Mouse (Mus musculus) lung, postnatal 0 days (tissue): Measurements from ENCODE around the gene Prdx1. TPM values are rescaled to one million over a fixed set of nuclear protein-coding genes. Genes with fewer than 3 reads are reported as not detected.

ENCODE experiments used
- ATAC-seq: fragments of 200-750 bp; cut with Nextera tagmentation; 2 replicates; pipeline ENCODE4 v1.8.0; 2017; ENCODE audit warnings: moderate library complexity
- DNase-seq: peaks from one replicate; pipeline ENCODE4 v3.0.0-alpha.2; 2016; ENCODE audit warnings: low spot score
- H3K27ac ChIP-seq: fragments of 300-500 bp; sonication (generic); 2 replicates; pipeline ENCODE4 v1.5.1; 2014; ENCODE audit warnings: antibody characterized with exemption, mild to moderate bottlenecking, low read length, mixed read lengths
- H3K27me3 ChIP-seq: fragments of 300-500 bp; sonication (generic); replicated peaks from 2 replicates; pipeline ENCODE4 v1.6.1; 2014; ENCODE audit warnings: low read length, mixed read lengths; ENCODE audit not compliant: insufficient read depth
- H3K36me3 ChIP-seq: fragments of 300-500 bp; sonication (generic); 2 replicates; pipeline ENCODE4 v1.6.1; 2014; ENCODE audit warnings: low read length, mixed read lengths; ENCODE audit not compliant: insufficient read depth
- H3K4me1 ChIP-seq: fragments of 300-500 bp; sonication (generic); 2 replicates; pipeline ENCODE4 v1.6.1; 2014; ENCODE audit warnings: antibody characterized with exemption, low read depth, low read length, mixed read lengths; ENCODE audit not compliant: insufficient read depth
- H3K4me2 ChIP-seq: fragments of 300-500 bp; sonication (generic); replicated peaks from 2 replicates; pipeline ENCODE4 v1.6.1; 2014; ENCODE audit warnings: low read depth, mild to moderate bottlenecking, low read length, moderate library complexity, mixed read lengths
- H3K4me3 ChIP-seq: fragments of 300-500 bp; sonication (generic); 2 replicates; pipeline ENCODE4 v1.5.1; 2014; ENCODE audit warnings: low read depth, low read length
- H3K9ac ChIP-seq: fragments of 300-500 bp; sonication (generic); replicated peaks from 2 replicates; pipeline ENCODE4 v1.6.1; 2014; ENCODE audit warnings: low read depth, mild to moderate bottlenecking
- H3K9me3 ChIP-seq: fragments of 300-500 bp; sonication (generic); 2 replicates; pipeline ENCODE4 v1.6.1; 2016; ENCODE audit warnings: low read length, mixed read lengths
- CTCF ChIP-seq: IDR thresholded peaks from 2 replicates; pipeline ENCODE4 v1.5.1; 2016; ENCODE audit warnings: antibody characterized with exemption, mild to moderate bottlenecking
- EP300 ChIP-seq: IDR thresholded peaks from 2 replicates; pipeline ENCODE4 v1.6.1; 2016; ENCODE audit warnings: antibody characterized with exemption, mild to moderate bottlenecking, control low read depth
- WGBS: fragments of 180-500 bp; shearing (Covaris S2); extraction: QIAGEN DNeasy Blood & Tissue Kit; methylation state at CpG from one replicate; pipeline ENCODE4 v1.1.7; 2014; 5-methylcytosine and 5-hydroxymethylcytosine counted together
- polyA plus RNA-seq: library from polyadenylated mRNA; unstranded; fragments of >200 nt; fragmentation: Nextera tagmentation; extraction: Ambion mirVana; gene quantifications from 2 replicates; pipeline ENCODE4 v1.2.1, GENCODE M21; 2015

Gene Prdx1
- polyA plus RNA-seq, 1 experiment from 2014 or later, result 1,091 TPM

- no peak for DNase-seq
- H3K27ac ChIP-seq, result no peak overlapping the region
- H3K36me3 ChIP-seq, result no peaks in the 10 kb centered on the region
- H3K9ac ChIP-seq, result no peak overlapping the region
- TF ChIP-seq EP300, result no peak
- no peak for TF ChIP-seq CTCF
- no peak overlapping the region for H3K4me3 ChIP-seq
- no peaks in the 10 kb centered on the region for H3K9me3 ChIP-seq
- H3K4me1 ChIP-seq, result no peaks in the 10 kb centered on the region
- H3K4me2 ChIP-seq, result no peak overlapping the region
- H3K27me3 ChIP-seq, result no peaks in the 10 kb centered on the region
- no peak for ATAC-seq
- 72% methylated on average over 9 of the region's 9 CpGs for WGBS
These were observed 53.8 kb downstream of the Prdx1 start for GRCm38 (mm10) chr4:116738972-116739751.

- no peaks in the 10 kb centered on the region for H3K4me1 ChIP-seq
- no peak for DNase-seq
These were observed 64.4 kb downstream of the Prdx1 start for GRCm38 (mm10) chr4:116749750-116750149.

More at GRCm38 (mm10) chr4:116749750-116750149, 64.4 kb downstream of the Prdx1 start:
- H3K9me3 ChIP-seq, result no peaks in the 10 kb centered on the region
- no peak overlapping the region for H3K4me2 ChIP-seq
- no peak overlapping the region for H3K9ac ChIP-seq
- WGBS, result 91% methylated on average over 2 of the region's 2 CpGs
- H3K27me3 ChIP-seq, result no peaks in the 10 kb centered on the region
- no peak for TF ChIP-seq CTCF
- TF ChIP-seq EP300, result no peak
- H3K36me3 ChIP-seq, result no peaks in the 10 kb centered on the region
- no peak overlapping the region for H3K27ac ChIP-seq
- no peak overlapping the region for H3K4me3 ChIP-seq
- ATAC-seq, result no peak

Other genes starting within 250 kb of the Prdx1 start
- 5.9 and 7.1 TPM in 2 replicates for gene Mast2, start 221.4 kb upstream of the Prdx1 start, polyA plus RNA-seq
- gene Ipp, start 178.0 kb upstream of the Prdx1 start, polyA plus RNA-seq, result 6.7 and 7.4 TPM in 2 replicates
- 10.3 and 10.7 TPM in 2 replicates for gene Tmem69, start 129.6 kb upstream of the Prdx1 start, polyA plus RNA-seq
- 34.2 and 37.1 TPM in 2 replicates for gene Gpbp1l1, start 127.9 kb upstream of the Prdx1 start, polyA plus RNA-seq
- gene Ccdc17, start 88.9 kb upstream of the Prdx1 start, polyA plus RNA-seq, result 46.2 and 47.5 TPM in 2 replicates
- 22.5 and 24.5 TPM in 2 replicates for gene Nasp, start 57.6 kb upstream of the Prdx1 start, polyA plus RNA-seq
- 699 and 734 TPM in 2 replicates for gene Akr1a1, start 33.9 kb upstream of the Prdx1 start, polyA plus RNA-seq
- gene Mmachc, start 22.9 kb downstream of the Prdx1 start, polyA plus RNA-seq, result 6.9 and 7.1 TPM in 2 replicates
- 17.3 and 21.9 TPM in 2 replicates for gene Ccdc163, start 23.0 kb downstream of the Prdx1 start, polyA plus RNA-seq
- gene Tesk2, start 35.4 kb downstream of the Prdx1 start, polyA plus RNA-seq, result 4.0 and 4.3 TPM in 2 replicates
- 19.6 and 20.7 TPM in 2 replicates for gene Toe1, start 122.1 kb downstream of the Prdx1 start, polyA plus RNA-seq
- gene Mutyh, start 122.2 kb downstream of the Prdx1 start, polyA plus RNA-seq, result 3.1 and 4.4 TPM in 2 replicates
- gene Hpdl, start 136.2 kb downstream of the Prdx1 start, polyA plus RNA-seq, result 0.10 and 0.25 TPM in 2 replicates
- 0.37 and 0.38 TPM in 2 replicates for gene Zswim5, start 191.8 kb downstream of the Prdx1 start, polyA plus RNA-seq